Mouse (Mus musculus): ENCODE data around the gene Gm20388.
A peak's percentile ranks its signal among the peaks of the same experiment; 100 is the strongest.

DNA sequence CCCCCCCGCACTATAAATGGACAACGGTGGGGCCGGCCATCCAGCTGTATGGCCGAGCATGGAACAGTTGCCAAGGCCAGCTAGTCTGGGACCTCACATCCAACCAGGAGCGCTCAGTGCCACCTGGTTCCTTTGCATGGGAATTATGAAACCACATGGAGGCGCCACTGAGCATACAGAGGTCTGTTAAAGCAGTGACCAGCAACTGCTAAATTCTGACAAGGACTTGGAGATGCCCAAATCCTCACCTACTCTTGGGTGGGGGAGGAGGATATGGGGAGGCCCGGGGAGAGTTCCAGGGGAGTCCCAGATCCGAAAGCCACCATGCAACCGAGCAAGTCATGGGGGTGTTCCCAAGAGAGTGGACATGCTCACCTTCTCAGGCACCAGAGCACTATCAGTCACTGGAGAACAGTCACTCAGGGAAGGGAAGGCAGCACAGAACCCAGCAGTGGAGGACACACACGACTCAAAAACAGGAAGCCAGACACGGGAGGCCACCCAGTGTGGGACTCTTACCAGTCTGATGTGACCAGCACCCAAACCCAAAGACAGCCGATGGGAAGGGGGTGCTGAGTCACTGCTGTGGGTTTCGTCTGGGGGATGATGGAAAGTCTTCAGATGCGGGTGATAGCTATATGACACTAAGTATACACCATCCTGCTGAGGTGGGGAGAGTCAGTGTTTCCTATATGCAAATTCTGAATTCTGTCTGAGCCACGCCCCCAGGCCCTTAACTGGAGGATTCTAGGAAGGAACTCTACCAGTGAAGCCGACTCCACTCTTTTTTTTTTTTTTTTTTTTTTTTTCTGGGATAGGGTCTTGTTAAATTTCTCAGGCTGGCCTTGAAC lies 422.0 kb downstream of the Gm20388 start:
- TF ChIP-seq POLR2A (IDR thresholded peaks at IDR 0.05; ENCODE audit: insufficient read depth, low read length) (no peak), CTCF (IDR thresholded peaks at IDR 0.05; ENCODE audit: low read depth, low read length) (peak; percentile 51)

Data from ES-Bruce4 (cell line).